Mouse (Mus musculus) heart, postnatal 10 days (tissue): ENCODE results near the gene H2-M10.2. TPM values are rescaled to one million over a fixed set of nuclear protein-coding genes. Genes with fewer than 3 reads are reported as not detected.

ENCODE experiments used
- DNase-seq, 2 experiments: peaks; one replicate each; pipeline ENCODE4 v3.0.0; 2021
- intact Hi-C: fragments of 180-260 bp; cut with DNase I; formaldehyde crosslinking; loops from one replicate; pipeline ENCODE4 v1.15.1; 2025
- total RNA-seq, 2 experiments: library from RNA; stranded (reverse); gene quantifications; 2 replicates each; pipeline ENCODE4 v1.2.3; 2021

The H2-M10.2 gene
- not detected for total RNA-seq

DNA sequence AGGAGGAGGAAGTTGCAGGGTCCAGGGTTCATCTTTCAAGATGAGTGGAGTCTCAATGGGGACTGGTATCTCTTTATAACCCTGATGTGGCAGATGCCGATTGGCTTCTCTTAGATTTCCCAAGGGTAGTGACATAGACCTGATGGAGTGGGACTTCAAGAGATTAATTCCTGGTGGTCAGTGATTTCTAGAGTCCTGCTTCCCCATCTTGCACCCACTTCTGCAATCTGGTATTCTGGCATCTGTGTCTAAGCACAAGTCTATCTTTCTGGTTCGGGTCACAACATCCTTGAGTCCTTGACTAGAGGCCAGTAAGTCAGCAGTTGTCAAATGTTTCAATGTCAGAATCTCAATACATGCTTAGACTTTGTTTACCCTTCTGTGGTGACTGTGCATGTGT is at the start of gene H2-M10.2:
Gene H2-M10.2 (minus strand): TSS at position 101 of the 400 bp plus-strand sequence.
- DNase-seq, result no peak
- intact Hi-C loops, result no loop called here

DNA sequence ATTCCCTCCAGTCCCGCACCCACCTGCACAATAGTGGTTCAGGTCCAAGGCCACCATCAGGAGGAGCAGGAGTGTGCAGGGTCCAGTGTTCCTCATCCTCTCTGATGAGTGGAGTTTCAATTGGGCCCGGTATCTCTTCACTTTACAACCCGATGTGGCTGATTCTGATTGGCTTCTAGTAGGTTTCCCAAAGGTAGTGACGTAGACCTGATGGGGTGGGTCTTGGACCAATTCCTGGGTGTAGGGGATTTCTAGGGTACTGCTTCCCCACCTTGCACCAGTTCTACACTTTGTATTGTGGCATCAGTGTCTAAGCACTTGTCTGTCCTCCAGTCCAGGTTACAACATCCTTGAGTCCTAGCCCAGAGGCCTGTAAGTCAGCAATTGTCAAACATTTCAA is 39.8 kb upstream of the H2-M10.2 start, which contains the start of gene H2-M10.1:
Gene H2-M10.1 (minus strand): TSS at position 101 of the 400 bp plus-strand sequence.
- intact Hi-C loops, result no loop called here
- DNase-seq, result no peak

DNA sequence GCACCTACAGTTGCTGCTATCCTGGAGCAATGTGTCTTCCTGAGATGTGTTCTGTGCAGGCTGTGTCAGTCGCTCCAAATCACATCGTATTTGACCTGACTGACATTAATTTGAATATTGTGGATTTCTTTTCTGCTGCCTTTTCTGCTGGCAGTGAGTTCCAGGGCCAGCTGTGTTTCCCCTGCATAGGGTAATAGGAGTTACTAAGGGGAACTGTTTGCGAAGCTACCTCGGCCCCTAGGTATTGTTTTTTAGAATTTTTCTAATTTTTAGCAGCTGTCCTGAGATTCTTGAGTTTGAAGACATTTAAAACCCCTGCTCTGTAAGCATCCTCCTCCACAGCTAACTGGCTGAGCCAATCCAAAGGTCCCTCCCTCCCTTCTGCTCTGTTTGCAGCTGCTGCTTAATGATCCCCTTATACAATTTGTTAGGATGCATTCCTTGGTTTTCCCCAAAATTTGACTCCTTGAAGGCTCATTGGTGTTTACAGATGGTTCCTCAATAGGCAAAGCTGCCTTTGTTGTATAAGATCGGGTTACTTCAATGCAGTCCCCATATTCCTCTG is 29.5 kb upstream of the H2-M10.2 start:
- DNase-seq, result no peak
- intact Hi-C loops, result no loop called here

DNA sequence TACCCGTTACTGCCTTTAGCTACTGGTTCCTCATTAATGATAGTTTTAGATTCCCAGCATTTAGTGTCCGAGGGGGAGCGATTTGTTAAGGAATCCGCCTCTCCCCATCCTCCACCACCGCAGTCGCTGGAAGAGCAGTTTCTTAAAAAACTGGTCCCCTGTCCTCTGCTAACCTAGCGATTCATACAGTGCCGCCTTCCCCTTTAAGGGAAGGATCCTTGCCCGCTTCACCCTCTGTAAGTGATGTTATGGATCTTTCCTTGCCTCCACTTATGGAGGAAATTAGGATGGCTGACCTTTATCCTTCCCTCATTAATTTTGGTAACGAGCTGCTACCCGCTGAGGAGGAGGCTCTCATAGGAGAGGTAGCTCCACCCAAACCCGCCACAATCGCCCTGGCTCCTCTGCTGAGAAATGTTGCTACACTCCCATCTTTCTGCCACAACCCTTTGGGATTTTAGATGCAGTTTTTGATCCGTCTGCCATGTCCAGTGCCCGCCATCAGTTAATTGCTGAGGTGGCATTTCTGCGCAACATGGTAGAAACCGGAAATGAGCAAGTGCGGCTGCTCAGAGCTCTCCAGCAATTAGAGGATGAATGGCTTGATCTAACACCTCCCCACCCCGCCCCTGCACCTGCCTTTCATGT is 28.9 kb upstream of the H2-M10.2 start:
- peak; percentile 25 to 32 for DNase-seq

GRCm38 (mm10) chr17:36314511-36314910 is 28.2 kb upstream of the H2-M10.2 start:
- intact Hi-C loops, result no loop called here
- DNase-seq, result peak; percentile 2 to 11

More for the DNA sequence above, 28.9 kb upstream of the H2-M10.2 start:
- intact Hi-C loops, result no loop called here

DNA sequence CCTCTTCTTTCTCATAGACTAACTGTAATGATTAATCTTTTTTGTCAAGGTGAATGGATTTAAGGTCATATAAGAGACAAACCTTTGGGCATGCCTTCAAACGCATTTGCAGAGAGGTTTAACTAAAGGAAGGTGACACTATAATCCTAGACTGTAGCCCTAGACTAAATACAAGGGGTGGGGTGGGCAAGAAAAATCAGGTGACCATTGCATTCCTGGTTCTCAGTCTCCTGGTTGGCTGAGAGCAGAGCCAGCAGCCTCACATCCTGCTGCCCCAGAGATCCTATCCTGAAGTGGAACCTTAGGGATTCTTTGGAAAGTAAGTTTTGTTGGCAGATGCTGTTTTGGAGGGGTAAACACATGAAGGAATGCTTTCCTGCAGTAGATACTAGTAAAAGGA is 23.0 kb upstream of the H2-M10.2 start:
- intact Hi-C loops, result loop anchor here (2.0 to 5.0 kb wide), 3 partner anchors 48 to 478 kb away; no protein-coding TSS in a partner anchor
- no peak for DNase-seq

DNA sequence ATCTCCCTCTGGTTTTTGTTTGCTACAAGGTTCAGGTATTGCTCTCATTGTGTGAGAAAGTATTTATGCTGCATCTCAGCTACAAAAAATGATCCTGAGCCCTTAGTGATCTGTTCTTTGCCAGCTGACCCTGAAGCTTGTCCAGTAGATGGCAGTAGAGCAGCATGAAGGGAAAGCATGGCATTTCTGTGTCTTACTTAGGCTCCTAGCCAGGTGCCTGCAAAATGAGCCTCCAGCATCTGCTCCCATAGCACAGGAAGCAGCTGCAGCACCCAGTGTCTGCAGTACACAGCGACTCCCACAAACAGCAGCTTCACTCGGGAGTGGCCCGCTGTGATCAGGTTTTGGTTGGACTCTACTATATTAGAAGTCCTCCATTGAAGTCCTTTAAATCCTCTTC is 22.6 kb upstream of the H2-M10.2 start:
- intact Hi-C loops, result loop anchor here (2.0 to 5.0 kb wide), 3 partner anchors 48 to 478 kb away; no protein-coding TSS in a partner anchor
- peak; percentile 80 to 86 for DNase-seq

DNA sequence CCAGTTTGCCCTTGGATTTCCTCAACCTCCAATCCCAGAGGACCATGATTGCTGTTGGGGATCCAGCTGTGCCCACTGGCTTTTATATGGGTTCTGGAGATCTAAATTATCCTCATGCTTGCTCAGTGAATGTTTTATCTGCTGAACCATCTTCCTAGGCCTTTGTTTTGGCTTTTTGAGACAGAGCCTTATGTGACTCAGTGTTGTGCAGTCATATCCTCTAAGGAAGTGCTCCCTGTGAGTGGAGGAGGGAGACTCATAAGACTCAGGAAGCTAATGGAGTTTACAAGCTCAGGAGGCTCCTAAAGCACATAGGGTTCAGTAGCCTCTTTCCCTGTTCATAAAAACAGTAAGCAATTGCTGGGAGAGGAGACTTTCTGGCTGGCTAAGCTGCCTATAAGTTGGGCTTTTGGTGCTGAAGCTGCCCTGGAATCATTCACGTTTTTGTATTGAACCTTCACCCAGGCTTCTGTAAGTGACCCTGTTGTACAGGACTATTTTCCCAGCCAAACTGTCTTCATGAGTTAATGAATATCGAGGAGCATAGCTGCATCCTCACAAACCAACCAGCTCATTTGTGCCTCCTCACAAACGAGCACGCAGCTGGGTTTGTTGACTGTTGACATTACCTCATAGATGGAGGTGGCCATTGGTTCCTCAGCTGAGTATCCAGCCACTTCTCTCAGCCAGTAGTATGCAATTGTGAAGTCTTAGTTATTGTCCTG is 4.6 kb downstream of the H2-M10.2 start:
- DNase-seq, result no peak
- intact Hi-C loops, result no loop called here

DNA sequence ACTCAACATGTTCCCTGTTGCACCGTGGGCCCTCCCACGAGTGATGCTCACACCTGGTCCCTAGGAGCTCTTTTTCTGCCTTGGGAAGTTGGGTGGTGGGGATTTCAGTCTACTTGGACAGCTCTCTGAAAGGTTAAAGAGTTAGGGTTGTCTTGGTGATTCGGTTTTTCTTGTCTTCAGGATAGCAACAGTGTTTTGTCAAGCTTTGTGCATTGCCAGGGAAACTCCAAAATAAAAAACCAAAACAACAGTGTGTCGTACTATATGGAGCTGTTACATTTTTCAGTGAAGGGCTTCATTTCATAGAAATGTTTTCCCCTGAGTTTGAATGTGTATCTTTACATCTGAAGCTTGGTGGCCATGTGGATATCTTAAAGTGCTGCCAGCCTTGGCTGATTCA is 11.5 kb downstream of the H2-M10.2 start:
- DNase-seq, result no peak
- intact Hi-C loops, result no loop called here

DNA sequence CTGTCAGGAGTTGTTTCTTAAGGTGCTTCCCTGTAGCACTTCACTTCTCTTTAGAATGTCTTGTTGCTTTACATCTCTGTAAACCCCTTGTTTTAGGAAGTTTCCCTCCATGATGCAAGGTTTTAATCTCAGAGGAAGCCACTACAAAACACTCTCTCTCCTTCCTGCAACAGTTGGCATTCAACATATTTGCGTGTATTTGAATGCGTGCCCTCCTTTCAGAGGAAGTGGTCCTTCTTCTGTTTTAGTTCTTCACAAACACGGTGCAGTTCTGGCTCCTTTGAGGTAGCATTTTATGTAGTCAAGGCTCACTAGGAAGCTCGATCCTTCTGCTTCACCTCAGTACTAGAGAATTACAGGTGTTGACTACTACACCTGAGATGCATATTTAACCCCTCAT is 12.5 kb downstream of the H2-M10.2 start:
- intact Hi-C loops, result no loop called here
- DNase-seq, result no peak

- DNase-seq, result no peak
- intact Hi-C loops, result no loop called here
Measured at GRCm38 (mm10) chr17:36272643-36273366, 13.5 kb downstream of the H2-M10.2 start.

DNA sequence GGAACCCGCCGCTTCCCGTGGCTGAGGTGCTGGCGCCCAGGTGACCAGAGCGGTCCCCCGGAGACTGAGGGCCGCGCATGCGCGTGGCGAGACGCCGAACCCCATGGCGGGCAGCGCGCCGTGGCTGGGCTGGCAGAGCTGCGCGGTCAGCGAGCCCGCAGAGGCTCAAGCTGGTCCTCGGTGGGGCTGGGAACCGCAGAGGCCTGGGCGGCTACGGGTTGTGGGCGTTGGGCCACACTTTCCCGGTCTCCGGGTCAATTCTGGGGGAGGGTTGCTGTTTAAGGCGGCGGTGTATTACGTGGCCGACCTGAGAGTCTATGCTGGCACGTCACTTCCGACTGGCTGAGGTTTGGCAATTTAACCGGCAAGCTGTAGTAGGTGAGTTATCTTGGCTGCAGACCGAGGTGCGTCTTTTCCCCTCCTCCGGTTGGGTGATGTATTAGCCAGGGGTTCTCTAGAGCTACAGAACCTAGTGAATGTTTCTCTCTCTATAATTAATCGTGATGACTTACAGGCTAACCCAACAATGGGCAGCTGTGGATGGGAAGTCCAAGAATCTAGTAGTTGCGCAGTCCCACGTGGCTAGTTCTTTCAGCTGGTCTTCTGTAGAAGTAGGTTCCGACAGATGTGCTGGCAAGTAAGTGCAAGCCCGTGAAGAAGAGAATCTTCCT is 14.6 kb downstream of the H2-M10.2 start, which contains the start of gene Trim39:
Gene Trim39 (minus strand): TSS at position 662 of the 671 bp plus-strand sequence.
- intact Hi-C loops, result no loop called here
- peak; percentile 89 to 91 for DNase-seq

GRCm38 (mm10) chr17:36270956-36271585 is 15.2 kb downstream of the H2-M10.2 start:
- peak; percentile 93 to 94 for DNase-seq
- intact Hi-C loops, result no loop called here

GRCm38 (mm10) chr17:36265834-36266233 is 20.5 kb downstream of the H2-M10.2 start:
- peak in 1 of 2 experiments; percentile 22 for DNase-seq
- intact Hi-C loops, result no loop called here

DNA sequence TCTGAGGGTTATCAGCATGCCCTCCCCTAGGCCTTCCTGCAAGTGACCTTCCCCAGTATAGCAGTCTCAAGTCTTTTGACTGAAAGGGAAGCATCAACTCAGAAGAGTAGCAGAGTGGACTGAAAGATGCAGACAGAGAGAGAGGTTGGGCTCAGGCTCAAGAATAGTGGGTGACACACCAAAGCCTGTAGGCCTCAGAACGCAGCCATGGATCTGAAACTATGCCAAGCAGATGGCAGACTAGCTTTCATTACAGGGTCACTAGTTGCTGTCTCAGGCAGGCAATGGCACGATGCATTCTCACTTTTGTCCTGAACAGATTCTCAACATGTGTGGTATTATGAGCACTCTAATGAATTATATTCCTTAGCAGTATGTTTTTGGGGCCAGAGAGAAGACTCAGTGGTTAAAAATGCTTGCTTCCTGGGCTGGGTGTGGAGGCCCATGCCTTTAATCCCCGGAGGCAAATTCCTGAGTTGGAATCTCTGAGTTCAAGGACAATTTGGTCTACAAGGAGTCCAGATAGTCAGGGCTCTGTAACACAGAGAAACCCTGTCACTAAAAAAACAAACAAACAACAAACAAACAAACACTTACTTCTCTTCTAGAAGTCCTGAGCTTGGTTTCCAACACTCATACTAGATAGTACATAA is 21.9 kb downstream of the H2-M10.2 start:
- intact Hi-C loops, result no loop called here
- no peak for DNase-seq

DNA sequence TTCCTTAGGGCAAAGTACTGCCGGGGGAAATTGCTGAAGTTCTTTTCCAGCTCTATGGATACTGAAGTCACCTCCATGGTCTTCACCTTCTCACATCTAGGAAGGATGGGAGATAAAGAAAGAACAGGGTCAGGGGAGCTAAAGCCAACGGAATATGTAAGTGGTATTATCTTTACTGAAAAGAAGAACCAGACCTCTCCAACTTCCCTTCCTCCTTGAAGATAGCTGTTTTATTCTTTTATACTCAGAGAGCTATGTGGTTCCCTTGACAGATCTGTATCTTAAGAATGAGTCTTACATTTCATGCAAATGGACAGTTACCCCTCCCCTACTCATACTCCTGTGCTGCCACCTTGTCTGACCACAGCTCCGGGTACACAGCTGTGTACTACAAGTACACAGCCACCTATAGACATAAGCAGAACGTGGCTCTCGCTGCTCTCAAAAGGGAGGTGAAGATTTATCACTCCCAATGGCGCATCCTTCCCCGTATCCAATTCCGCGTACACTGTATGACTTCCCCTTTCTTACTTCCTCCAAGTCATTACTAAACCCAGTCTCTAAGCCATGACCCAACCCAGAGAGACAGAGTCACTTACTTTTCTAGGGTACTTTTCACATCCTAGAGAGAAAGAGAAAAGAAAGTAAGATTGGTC is 24.7 kb downstream of the H2-M10.2 start:
- intact Hi-C loops, result no loop called here
- no peak for DNase-seq

- intact Hi-C loops, result no loop called here
- no peak for DNase-seq
Measured at GRCm38 (mm10) chr17:36257969-36258368, 28.3 kb downstream of the H2-M10.2 start, which contains the start of gene Rpp21. TSS of gene Rpp21 (minus strand) at chr17:36258069.

DNA sequence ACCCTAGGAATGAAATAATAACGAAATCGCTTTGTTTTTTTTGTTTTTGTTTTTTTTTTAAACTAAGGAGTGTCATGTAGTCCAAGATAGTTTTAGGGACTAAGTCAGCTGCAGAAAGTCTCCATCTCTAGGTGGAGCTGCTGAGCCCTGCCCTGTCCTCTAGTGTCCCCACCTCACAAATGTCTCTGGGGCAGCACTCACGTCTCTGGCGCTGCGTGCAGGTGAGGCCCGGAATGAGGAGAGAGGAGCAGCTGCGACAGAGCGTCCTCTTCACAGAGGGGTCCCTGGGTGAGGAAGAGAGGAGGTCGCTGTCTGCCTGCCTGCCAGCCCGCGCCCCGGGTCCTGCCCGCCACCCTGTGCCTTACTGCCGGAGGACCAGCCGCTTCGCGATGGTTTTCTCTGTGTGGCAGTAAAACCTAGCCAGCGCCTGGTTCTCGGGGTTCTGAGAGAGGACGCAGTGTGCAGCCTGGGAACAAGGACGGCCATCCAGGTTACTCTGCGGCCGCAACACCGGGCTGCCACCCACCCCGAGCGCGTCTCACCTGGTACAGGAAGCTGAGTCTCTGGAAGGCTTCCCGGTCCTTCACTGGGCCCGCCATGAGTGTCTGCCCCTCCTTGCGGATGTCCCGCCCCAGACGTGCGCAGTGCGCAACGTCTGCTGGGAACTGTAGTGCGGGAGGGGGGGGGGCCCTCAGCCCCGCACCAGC is 28.9 kb downstream of the H2-M10.2 start:
- intact Hi-C loops, result no loop called here

More for the DNA sequence above, 28.9 kb downstream of the H2-M10.2 start:
- peak; percentile 87 to 88 for DNase-seq
